Mouse (Mus musculus): ENCODE results near the gene Robo3.

Robo3 gene

GRCm38 (mm10) chr9:37368081-37368830, 64.8 kb downstream of the Robo3 start:
- DNase-seq (ENCODE audit: low spot score in 2 of 2): no peak

- peak; percentile 22 to 45 for DNase-seq (ENCODE audit: low spot score in 2 of 2)
These were observed 65.6 kb downstream of the Robo3 start, which contains the start of gene Hepacam for GRCm38 (mm10) chr9:37367301-37368080. TSS of gene Hepacam (plus strand) at chr9:37367351.

GRCm38 (mm10) chr9:37365706-37366105, 67.3 kb downstream of the Robo3 start:
- DNase-seq (ENCODE audit: low spot score in 2 of 2): no peak

Data from frontal cortex, postnatal 14 days (tissue).